Mouse (Mus musculus): ENCODE data around the gene Vamp8. TPM values are rescaled to one million over a fixed set of nuclear protein-coding genes. Genes with fewer than 3 reads are reported as not detected.
A peak's percentile ranks its signal among the peaks of the same experiment; 100 is the strongest.

The Vamp8 gene
- total RNA-seq, 2 experiments from 2014 or later: 109 to 123 TPM

DNA sequence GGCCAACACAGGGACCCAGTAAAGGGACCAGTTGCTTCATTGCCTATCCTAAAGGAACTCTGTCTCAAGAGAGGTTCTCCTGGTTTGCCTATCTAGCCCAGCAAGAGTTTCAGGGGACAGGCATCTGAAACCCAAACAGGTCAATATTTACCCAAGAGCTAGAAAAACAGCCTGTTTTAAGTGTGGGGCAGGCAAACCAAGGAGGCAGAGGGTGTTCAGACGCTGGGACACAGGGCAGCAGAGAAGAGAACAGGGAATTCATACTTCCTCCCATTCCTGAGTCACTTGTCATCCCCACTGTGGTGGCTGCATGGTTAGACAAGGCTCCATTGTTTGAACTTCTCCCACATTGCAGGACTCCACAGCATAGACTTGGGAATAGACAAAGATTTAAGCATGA lies 18.9 kb downstream of the Vamp8 start:
- no peak for DNase-seq

DNA sequence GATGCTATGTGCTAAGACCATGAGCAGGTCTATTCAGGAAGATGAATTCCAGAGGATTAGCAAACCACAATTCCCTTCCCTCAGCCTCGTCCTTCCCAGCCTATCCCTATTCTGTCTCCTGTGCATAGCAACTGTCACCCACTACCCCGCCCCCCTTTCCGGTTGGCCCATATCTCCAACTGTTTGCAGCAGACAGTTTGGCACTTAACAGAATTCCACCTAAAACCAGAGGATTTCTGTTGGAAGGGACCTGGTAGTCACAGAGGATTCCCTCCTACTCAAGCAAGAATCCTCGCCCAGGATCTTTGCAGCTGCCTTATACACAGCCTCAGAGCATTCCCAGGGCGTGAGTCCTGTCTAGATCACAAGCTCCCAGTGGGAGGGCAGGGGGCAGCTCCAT lies 19.4 kb downstream of the Vamp8 start:
- DNase-seq: peak; percentile 33

DNA sequence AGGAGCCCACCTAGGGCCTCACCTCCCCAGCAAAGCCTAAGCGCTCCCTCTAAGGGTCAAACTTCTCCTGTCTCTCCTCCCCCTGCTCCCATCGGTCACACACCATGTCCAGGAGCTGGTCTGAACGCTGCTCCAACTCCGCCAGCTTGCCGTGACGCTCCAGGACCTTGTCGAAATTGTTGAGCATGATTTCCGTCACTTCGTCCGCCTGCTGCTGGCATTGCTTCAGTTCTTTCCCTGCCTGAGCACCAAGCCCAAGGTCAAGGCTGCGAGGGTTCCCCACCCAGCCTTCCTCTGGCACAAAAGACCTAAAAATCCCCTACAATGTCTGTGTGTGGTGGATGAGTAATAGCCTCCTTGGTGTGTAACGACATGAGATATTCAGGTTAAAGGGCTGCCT lies 20.4 kb downstream of the Vamp8 start:
- DNase-seq: peak; percentile 77

DNA sequence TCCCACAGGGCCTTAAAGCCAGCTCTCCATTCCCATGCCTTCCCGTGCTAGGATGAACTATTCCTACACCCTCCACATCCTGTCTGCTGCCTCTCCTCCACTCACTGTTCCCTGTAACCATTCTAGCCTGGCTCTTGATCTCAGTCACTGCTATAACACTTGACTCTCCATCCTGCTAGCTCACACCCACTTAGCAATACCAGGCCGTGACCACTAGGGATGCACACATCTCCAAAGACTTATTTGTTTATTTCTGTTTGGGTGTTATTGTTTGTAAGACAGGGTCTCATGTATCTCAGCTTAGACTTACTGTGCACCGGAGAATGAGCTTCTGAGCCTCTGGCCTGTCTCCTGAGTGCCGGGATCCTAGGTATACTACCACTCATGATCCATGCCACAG lies 20.9 kb downstream of the Vamp8 start:
- no peak for DNase-seq

DNA sequence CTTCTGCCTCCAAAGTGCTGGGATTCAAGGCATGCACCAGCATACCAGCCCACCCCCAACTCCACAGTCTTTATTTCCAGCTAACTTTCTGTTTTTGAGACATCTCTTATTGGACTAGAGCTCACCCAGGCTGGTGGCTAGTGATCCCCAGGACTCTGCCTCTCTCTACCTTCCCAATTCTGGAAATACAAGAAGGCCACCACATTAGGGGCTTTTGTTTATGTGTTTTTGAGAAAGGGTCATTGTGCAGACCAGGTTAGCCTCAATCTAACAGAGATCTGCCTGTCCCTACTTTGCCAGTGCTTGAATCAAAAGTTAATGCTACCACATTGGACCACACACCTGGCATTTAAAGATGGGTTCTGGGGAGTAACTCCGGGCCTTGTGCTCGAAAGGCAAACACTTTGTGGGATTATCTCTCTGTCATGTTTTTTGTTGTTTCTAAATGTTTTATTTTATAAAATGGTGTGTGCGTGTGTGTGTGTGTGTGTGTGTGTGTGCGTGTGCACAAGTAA lies 23.0 kb downstream of the Vamp8 start:
- no peak for DNase-seq

- no peak for DNase-seq
These were observed 23.6 kb downstream of the Vamp8 start, which contains the start of gene Rnf181 for GRCm38 (mm10) chr6:72366844-72367443. Rnf181 (minus strand) TSS chr6:72366956.

GRCm38 (mm10) chr6:72366304-72366703 lies 24.2 kb downstream of the Vamp8 start:
- DNase-seq: no peak

DNA sequence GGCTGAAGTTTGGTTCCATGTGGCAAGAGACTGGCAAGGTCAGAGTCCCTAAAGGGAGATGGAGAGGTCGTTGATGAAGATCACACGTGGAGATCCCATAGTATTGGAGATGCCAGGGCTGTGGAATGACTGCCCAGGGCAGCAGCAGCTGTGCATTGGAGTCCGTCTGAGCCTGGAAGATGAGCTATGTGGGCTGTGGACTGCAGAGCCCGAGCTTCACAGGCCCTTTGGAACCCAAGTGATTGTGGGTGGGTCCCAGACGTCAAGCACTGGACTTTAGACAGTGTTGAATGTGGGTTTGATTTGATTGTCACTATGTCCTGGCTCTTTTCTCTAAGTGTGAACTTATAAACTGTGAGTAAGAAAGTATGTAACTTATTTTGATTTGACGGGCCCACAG lies 25.5 kb downstream of the Vamp8 start:
- DNase-seq: no peak

DNA sequence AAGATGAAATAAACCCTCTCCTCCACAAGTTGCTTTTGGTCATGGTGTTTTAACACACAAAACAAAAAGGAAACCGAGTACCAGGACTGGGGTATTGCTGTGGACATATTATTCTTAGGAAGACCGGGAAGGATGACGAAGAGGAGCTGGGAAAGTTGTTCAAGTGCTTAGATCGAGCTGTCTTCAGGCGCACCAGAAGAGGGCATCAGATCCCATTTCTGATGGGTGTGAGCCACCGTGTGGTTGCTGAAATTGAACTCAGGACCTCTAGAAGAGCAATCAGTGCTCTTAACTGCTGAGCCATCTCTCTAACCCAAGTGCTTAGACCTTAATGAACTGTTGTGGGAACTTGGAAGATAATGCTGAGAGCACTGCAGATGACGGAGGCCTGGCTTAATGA lies 26.5 kb downstream of the Vamp8 start:
- no peak for DNase-seq

DNA sequence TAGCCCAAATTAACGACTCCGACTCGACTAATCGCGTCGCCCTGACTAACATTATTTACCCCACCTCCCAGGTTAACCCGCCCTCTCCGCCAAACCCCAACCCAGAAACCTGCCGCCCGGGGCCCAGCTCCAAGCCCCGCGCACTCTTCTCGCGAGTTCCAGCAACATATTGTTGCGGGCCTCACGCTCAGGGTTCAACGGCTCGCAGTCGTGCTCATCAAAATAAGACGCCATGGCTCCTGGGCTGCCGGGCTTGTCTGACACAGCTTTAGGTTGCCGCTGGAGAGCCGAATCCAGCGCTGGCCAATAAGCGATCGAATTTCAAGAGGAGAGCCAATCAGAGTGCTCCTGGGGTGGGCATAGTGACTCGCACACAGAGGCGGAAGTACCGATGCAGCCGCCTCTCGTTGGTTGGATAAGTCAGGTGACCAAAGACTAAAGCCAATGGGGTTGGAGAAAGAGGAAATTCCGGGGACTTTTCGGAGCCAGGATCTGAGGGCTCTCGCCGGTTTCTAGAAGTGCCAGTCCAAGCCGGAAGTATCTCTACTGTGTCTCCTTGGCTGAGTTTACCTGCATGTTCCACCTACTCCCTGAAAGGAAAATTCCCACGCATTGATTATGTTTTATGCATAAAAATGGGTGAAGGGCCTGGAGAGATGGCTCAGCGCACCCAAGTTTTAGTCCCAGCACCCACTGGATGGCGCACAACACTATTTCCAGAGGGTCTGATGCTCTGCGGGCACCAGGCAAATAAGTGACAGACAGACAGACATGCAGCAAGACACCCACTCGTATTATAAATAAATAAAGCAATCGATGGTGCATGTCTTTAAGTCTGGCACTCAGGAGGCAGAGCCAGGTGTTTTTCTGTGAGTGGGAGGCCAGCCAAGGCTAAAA lies 28.1 kb downstream of the Vamp8 start:
- peak; percentile 96 for DNase-seq

DNA sequence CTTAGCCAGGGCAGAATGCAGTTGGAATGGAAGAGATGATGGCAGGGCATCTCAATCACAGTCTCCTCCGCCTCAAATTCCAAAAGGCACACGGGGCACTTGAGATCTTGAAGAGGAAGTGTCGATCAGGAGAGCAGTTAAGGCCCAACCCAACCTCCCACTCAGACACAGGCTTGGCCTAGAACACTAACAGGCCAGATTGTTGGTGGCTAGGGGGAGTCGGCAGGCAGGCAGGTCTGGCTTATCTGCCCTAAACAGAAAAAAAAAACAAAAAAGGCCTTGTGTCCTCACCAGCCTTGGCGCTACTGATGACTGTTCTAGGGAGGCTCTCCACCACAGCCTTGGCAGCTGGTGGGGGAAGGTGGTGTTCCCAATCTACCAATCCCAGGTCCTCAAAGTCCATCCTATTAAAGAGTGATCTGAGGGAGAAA lies 29.4 kb downstream of the Vamp8 start:
- DNase-seq: peak; percentile 70

- DNase-seq: peak; percentile 24
These were observed 29.9 kb downstream of the Vamp8 start for GRCm38 (mm10) chr6:72360599-72360935.

- peak; percentile 30 for DNase-seq
These were observed 30.5 kb downstream of the Vamp8 start for GRCm38 (mm10) chr6:72359891-72360598.

DNA sequence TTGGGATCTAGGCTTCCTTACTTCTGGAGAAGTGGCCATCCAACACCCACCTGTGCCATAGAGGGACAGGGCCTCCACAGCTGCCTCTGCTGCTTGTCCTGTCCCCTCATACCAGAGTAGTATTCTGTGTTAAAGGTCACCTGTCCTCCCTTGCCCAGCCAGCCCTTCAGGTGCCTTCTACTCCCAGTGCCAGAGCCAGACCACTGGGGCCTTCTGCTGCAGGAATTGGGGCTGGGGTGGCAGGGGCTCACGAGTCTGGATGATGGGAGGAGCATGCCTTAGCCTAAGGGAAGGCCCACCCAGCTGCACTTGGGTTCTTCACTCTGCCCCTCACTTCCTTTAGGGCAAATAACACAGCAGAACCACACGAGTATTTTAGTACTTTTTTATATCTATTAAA lies 31.2 kb downstream of the Vamp8 start:
- no peak for DNase-seq

DNA sequence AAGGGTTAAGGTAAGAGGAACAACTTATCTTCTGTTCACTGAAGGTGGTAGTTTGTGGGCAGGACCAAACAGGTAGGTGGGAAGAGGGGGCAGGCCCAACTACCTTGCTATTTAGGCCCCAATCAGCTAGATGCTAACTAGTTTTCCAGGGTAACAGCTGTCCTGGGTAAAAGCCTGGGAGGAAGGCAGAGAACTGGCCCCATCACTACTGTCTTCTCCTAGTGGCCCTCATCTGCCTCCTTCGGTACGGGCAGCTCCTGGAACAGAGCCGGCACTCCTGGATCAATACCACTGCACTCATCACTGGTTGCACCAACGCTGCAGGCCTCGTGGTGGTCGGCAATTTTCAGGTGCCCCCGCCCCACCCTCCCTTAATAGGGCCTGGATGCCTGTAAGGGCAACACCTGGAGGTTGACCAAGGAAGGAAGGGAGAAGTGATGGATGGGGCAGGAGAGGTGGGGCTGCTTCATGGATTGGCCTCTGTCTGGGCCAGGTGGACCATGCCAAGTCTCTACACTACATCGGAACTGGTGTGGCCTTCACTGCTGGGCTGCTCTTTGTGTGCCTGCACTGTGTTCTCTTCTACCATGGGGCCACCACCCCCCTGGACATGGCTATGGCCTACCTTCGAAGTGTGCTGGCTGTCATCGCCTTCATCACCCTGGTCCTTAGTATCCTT lies 32.3 kb downstream of the Vamp8 start:
- DNase-seq: no peak

- DNase-seq: no peak
These were observed 33.1 kb downstream of the Vamp8 start for GRCm38 (mm10) chr6:72357164-72358079.

DNA sequence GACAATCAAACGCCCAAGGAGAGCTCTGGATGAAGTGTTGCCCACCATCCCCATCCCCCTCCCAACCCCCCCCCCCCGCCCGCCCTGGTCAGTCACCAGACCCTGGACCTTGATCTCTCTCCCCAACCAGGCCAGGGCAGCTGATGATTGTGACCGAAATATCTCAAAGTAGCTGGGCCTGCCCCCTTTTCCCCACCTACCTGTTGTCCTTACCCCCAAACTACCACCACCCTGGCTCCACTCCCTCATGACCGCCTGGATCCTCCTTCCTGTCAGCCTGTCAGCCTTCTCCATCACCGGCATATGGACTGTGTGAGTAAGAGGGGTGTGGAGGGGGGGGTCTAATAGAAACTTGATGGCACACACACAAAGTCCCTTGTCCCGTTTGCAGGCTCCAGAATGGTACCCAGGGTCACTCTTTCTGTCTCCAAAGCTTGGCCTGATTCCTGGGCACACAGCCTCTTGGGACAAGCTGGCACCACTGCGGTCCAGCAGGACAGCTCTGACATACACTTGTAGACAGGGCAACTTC lies 34.4 kb downstream of the Vamp8 start:
- peak; percentile 71 for DNase-seq

DNA sequence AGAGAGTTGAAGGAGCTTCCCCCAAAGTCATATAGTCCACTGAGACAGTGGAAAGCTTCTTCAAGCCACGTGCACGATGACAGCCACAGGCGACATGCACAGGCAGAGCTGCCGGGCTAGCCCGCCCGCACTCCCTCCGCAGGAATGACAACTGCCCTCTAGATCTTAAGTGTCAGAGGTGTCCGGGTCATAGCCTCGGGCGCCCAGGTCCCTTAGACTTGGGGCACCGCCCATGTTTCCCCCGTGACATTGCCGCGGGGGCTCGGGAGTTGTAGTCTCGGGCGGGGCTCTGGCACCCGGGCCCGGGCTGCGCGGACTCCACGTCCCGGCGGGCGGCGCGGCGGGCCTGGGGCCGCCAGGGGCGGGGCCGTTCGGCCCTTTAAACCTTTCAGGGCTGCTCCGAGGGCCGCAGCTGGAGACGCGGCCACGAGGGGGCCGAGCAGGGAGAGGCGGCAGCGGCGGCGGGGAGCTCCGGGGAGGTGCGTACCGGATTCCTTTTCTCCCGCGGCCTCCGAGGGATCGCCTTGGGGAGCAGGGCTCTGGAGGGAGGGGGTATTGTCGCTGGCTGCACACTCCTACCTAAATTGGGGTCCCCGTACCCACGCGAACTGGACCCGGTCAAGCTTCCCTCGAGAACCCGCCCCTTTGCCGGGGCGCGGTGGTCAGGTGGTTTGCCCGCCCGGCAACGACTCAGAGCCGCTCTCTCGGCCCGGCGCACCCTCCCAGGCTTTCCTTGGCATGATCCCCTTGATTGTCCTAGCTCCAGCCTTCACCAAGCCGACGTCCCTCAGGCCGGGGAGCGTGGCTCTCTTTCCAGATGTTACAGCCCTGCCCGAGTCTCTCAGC lies 35.2 kb downstream of the Vamp8 start, which contains the start of gene Tmem150a:
TSS of gene Tmem150a (plus strand) at position 382 of the 846 bp plus-strand sequence.
- peak; percentile 92 for DNase-seq

GRCm38 (mm10) chr6:72354025-72354424 lies 36.5 kb downstream of the Vamp8 start:
- no peak for DNase-seq

Data from adrenal gland, postnatal 10 days (tissue).